Mouse (Mus musculus): ENCODE measurements around the gene Olfr1224-ps1.
"Not testable (repeated sequence)": the region's sequence is repeated elsewhere in the genome, so short reads cannot be mapped to it uniquely, and the experiment has no call there.

Olfr1224-ps1 gene

GRCm38 (mm10) chr2:89163991-89164390 is at the start of gene Olfr1224-ps1:
Gene Olfr1224-ps1 (minus strand): TSS chr2:89164091.
- DNase-seq (ENCODE audit: low spot score in 2 of 2), result not testable (repeated sequence)

- no peak for DNase-seq (ENCODE audit: low spot score in 2 of 2)
These were observed 36.1 kb upstream of the Olfr1224-ps1 start, which contains the start of gene Olfr1226 for GRCm38 (mm10) chr2:89199948-89200347. Gene Olfr1226 (minus strand): TSS chr2:89200048.

DNA sequence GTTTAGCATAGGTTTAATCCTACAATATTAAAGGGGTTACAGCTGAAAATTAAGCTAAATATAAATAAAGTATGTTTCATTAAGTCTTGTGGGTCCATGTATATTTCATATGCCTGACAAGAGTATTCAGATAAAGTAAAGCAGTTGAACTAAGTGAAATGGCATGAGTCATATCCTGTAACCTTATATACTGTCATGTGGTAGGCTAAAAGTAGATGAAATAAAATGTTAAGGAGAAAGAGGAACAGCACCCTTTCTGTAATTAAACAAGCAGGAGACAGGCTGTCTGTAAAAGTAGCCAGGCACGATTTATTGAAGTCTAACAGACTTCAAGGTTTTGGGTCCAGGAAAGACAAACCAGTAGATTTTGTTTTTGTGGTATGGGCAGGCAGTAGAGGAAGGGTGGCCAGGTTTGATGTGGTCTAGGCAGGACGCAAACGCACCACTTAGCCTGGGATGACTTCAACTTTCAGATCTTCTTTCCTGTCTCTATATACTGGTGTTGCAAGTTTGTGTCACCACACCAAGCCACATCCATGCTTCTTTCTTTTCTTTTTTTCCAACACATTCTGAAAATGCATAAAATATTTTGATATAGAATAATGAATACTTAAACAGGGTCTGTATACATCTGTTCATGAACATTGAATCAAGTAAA is 32.6 kb upstream of the Olfr1224-ps1 start:
- no peak for DNase-seq (ENCODE audit: low spot score in 2 of 2)

DNA sequence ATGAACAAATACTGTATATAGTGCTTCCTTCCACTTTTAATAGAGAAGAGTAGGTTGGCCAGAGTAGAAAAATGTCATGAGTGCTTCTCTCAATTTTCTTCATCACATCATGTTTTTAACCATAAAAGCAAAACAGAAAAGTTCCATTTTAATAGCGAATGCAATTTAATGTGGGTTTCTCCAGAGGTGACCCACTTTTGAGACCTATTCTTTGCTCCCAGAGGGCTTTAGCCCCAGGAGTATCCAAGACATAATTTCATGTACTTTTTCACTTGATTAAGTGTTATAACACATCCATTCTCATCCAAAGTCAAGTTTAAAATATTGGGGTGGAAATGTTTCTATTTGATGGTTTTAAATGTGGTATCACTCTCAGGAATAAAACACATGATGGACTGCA is 10.7 kb upstream of the Olfr1224-ps1 start, which contains the start of gene Olfr1225:
Gene Olfr1225, minus strand, starts transcription at position 101 of the 400 bp plus-strand sequence.
- no peak for DNase-seq (ENCODE audit: low spot score in 2 of 2)

DNA sequence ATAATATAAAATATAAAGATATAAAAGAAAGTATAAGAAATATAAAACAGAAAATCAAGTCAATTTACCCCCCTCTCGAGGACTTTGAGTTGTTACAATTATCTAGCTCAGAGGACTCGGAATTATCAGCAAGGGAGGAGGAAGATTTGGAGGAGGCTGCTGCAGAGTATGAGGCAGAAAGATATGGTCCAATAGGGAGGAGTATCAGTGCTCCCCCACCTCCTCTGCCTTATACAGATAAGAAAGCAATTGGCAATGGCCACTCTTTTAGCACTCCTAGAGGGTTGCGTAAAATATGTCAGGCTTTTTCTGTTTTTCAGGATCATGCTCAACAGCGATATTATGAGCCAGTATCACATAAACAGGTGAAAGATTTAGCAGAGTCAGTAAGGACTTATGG is 820 bp upstream of the Olfr1224-ps1 start:
- DNase-seq (ENCODE audit: low spot score in 2 of 2), result not testable (repeated sequence)

DNA sequence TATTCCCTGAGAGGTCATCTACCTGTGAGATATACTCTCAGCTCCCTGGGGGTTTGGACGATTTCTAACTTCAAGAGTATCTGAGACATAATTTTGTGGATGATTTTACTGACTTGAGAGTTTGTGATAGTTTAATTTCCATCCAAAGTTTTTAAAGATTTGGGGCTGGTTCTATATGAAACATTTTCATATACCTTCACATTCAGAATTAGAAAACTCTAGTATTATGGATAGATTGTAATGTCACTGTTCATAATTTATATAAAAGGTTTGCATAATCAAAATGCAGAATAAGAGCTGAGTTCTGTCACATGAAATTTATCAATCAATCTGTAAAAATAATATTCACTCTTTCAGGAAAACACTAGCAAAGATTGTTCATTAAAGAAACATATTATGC is 12.4 kb downstream of the Olfr1224-ps1 start, which contains the start of gene Olfr1223:
Gene Olfr1223, minus strand, starts transcription at position 101 of the 400 bp plus-strand sequence.
- DNase-seq (ENCODE audit: low spot score in 2 of 2), result no peak

DNA sequence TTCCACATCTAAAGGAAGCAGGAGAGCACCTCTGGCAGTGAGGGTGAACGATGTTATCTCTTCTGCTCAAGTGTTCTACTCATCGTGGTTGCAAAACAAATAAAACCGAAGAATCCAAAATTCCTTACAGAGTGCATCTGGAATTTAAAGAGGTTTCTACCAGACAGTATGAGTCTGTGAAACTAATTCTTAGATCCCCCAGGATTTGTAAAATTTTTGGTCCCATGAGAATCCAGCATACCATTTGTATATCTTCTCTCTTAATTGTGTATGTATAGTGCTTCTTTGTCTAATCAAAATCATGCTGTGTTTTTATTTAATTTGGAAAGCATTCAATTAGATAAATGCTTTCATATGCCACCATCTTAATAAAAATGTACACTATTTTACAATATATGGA is 30.9 kb downstream of the Olfr1224-ps1 start, which contains the start of gene Olfr1222:
Gene Olfr1222, minus strand, starts transcription at position 101 of the 400 bp plus-strand sequence.
- no peak for DNase-seq (ENCODE audit: low spot score in 2 of 2)

DNA sequence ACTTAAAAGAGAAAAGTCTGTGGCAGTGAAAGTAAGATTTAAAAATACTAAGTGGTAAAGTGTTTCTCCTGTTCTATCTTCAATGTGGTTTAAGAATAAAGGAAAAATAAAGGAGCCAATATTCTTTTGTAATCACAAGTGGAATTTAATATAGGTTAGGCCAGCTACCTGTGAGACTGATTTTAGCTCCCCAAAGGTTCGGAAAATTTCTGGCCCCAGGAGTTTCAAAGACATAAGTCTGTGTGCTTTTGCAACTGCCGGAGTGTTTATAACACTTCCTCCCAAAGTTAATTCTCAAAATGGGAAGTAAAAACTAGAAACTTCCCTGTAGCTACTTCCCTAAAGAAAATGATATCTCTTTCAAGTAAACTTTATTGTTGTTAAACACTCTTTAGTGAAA is 46.7 kb downstream of the Olfr1224-ps1 start, which contains the start of gene Olfr1221:
Gene Olfr1221, minus strand, starts transcription at position 101 of the 400 bp plus-strand sequence.
- DNase-seq (ENCODE audit: low spot score in 2 of 2), result no peak

DNA sequence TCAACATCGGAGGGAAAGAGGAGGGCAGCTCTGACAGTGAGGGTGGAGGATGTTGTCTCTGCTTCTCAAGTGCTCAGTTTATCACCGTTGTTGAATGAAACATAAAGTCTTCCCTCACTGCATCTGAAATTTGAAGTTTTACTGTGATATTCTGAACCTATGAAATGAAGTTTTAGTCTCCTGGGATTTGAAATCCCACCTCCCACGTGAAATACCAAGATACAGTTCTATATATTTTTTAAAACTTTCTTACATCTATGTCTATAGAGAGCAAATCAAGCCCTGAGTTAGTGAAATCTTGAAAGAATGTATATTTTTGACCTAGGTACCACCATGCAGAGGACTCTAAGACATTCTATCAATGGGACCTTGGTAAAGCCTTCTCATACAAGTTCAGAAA is 57.2 kb downstream of the Olfr1224-ps1 start, which contains the start of gene Olfr1220:
Gene Olfr1220, minus strand, starts transcription at position 101 of the 400 bp plus-strand sequence.
- no peak for DNase-seq (ENCODE audit: low spot score in 2 of 2)

- no peak for DNase-seq (ENCODE audit: low spot score in 2 of 2)
These were observed 58.2 kb downstream of the Olfr1224-ps1 start for GRCm38 (mm10) chr2:89105651-89106050.
